Mouse (Mus musculus) cortical plate, adult 2 months (tissue): ENCODE measurements at regions not wholly inside any gene's neighbourhood (a gene's known extent, or its start where the extent isn't known, plus 50 kb on each side); places are given as distances from the start of the nearest gene placed in this dataset.

ENCODE experiments used
- CTCF ChIP-seq: fragments of 200-500 bp; IDR thresholded peaks from 2 replicates; pipeline ENCODE4 v1.5.1; 2011; ENCODE audit warnings: mild to moderate bottlenecking, control low read depth, low read length; ENCODE audit not compliant: insufficient read depth; ENCODE audit errors: extremely low read depth
- POLR2A ChIP-seq: fragments of 200-500 bp; IDR thresholded peaks from 2 replicates; pipeline ENCODE4 v1.6.1; 2011; ENCODE audit warnings: mild to moderate bottlenecking, low read length, control low read depth; ENCODE audit not compliant: insufficient read depth; ENCODE audit errors: extremely low read depth

GRCm38 (mm10) chr3:103504160-103504559 lies 70.9 kb upstream of the Syt6 start:
- no peak for TF ChIP-seq POLR2A
- no peak for TF ChIP-seq CTCF
